Mouse (Mus musculus) cerebellum, adult 2 months (tissue): ENCODE data around the gene Foxs1.

Experiments
- CTCF ChIP-seq: fragments of 200-500 bp; IDR thresholded peaks from 2 replicates; pipeline ENCODE4 v1.5.1; 2011; ENCODE audit warnings: low read depth, mild to moderate bottlenecking, control low read depth, low read length, moderate library complexity, borderline replicate concordance; ENCODE audit not compliant: insufficient read depth
- POLR2A ChIP-seq: fragments of 200-500 bp; IDR thresholded peaks from 2 replicates; pipeline ENCODE4 v1.6.1; 2011; ENCODE audit warnings: low read length, control low read depth, borderline replicate concordance; ENCODE audit not compliant: insufficient read depth

DNA sequence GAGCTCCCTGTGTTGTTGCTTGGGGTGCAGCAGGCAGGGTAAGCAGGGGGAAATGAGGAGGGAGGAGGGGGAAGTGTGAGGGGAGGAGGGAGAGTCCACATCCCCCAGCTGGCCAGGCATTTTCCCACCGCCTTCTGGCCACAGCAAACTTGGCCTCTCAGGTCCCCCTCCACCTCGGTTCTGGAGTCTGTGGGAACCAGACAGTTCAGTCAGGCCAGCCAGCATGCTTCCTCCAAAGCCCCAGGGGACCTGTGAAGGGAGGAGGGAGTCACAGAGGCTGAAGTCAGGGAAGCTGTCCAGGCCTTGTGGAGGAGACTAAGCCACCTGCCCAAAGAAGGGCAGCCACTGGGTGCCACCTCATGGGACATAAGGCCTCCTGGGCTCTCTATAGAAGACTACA is 2.7 kb downstream of the Foxs1 start:
- no peak for TF ChIP-seq POLR2A
- TF ChIP-seq CTCF = no peak
